Mouse (Mus musculus) bone marrow, adult 2 months (tissue): ENCODE results near the gene Hadha.

Source experiments
- CTCF ChIP-seq: fragments of 200-500 bp; IDR thresholded peaks from 2 replicates; pipeline ENCODE4 v1.5.1; 2011; ENCODE audit warnings: low read length, control low read depth; ENCODE audit not compliant: control insufficient read depth, insufficient read depth
- POLR2A ChIP-seq: fragments of 200-500 bp; IDR thresholded peaks from 2 replicates; pipeline ENCODE4 v1.6.1; 2011; ENCODE audit warnings: low read depth, mild to moderate bottlenecking, control low read depth, low read length, borderline replicate concordance; ENCODE audit not compliant: control insufficient read depth

- TF ChIP-seq POLR2A: no peak
- TF ChIP-seq CTCF: no peak
These were observed 40.2 kb downstream of the Hadha start for GRCm38 (mm10) chr5:30114761-30115140.
